Mouse (Mus musculus) left cerebral cortex, postnatal 36 days (tissue): ENCODE data around the gene Retnla. TPM values are rescaled to one million over a fixed set of nuclear protein-coding genes. Genes with fewer than 3 reads are reported as not detected.
"Not testable (repeated sequence)": the region's sequence is repeated elsewhere in the genome, so short reads cannot be mapped to it uniquely, and the experiment has no call there.

Source experiments
- DNase-seq, 2 experiments: peaks; one replicate each; pipeline ENCODE4 v3.0.0; 2021 to 2022; ENCODE audit warnings: low spot score in 2 of 2, mixed read lengths in 1 of 2
- intact Hi-C: fragments of 180-260 bp; cut with DNase I; formaldehyde crosslinking; loops from one replicate; pipeline ENCODE4 v1.15.1; 2025
- total RNA-seq, 2 experiments: library from RNA; stranded (reverse); gene quantifications; 2 replicates each; pipeline ENCODE4 v1.2.3; 2021

Retnla gene
- total RNA-seq: not detected

- no peak for DNase-seq
- intact Hi-C loops: no loop called here
Observed at GRCm38 (mm10) chr16:48842266-48842665, at the start of gene Retnla. Retnla (plus strand) TSS chr16:48842551.

GRCm38 (mm10) chr16:48798285-48798684, 44.1 kb upstream of the Retnla start:
- DNase-seq: no peak
- intact Hi-C loops: no loop called here

- DNase-seq: no peak
- intact Hi-C loops: no loop called here
Observed at GRCm38 (mm10) chr16:48799470-48799869, 42.9 kb upstream of the Retnla start.

DNA sequence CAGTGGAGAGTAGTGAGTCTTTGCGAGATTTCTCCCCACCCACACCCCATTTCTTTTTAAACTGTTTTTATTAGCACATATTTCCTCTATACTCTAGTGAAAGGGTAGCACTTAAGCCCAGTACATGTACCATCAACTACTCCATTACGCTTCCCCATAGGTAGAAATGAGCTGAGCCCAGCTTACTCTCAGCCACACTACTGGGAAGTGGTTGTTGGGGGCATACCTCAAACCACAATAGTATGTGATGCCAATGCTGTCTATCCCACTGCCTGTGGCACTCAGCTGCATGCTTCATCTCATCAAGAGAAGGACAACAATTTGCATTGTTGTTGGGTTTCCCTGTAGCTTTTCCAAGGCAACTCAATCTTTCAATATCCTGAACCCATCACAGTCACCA, 41.4 kb upstream of the Retnla start:
- no peak for DNase-seq
- intact Hi-C loops: no loop called here

DNA sequence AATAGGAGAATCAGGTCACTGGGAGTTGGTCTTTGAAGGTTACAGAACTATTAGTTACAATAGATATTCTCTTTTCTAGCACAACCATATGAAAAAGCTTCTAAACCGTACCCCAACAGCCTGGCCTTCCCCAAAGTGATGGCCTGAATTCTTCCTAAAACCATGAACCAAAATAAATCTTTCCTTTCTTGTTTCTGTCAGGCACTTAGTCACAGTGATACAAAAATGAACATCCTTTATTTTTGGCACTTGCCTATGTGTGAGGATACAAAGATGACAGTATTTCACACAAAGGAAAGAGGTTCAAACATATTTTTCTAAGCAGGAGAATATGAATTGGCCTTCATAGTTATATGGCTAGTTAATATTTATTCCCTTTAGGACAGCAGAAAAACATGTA, 36.9 kb upstream of the Retnla start:
- DNase-seq: no peak
- intact Hi-C loops: no loop called here

- intact Hi-C loops: no loop called here
- DNase-seq: no peak
Observed at GRCm38 (mm10) chr16:48806521-48806920, 35.8 kb upstream of the Retnla start.

GRCm38 (mm10) chr16:48809374-48809773, 33.0 kb upstream of the Retnla start:
- no peak for DNase-seq
- intact Hi-C loops: no loop called here

DNA sequence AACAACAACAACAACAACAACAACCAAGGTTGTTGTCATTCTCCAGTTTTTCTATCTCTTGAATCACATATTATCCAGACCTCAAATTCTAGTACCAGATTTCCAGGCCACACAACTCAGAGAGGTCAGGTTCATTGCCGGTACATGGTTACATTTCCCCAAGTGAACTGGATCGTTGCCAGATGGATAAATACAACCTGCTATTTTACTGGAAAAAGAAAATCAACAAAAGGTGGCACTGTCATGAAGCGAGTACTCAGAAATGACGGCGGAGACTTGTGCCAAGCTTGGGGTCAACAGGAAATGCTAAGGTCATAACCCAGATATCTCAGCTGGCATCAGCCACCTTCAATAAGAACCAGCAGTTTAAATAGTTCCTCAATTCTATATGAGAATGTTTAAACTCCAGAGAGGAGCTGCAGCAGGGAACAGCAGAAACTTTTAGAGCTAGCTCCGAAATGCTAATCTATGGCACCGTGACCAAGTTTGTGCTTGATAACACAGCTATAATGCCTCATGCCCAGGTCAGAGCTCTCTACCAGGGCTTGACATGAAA, 30.4 kb upstream of the Retnla start:
- intact Hi-C loops: no loop called here
- DNase-seq: no peak

GRCm38 (mm10) chr16:48816695-48817094, 25.7 kb upstream of the Retnla start, which contains the start of gene Retnlb:
Retnlb (plus strand) TSS chr16:48816856.
- no peak for DNase-seq
- intact Hi-C loops: no loop called here

DNA sequence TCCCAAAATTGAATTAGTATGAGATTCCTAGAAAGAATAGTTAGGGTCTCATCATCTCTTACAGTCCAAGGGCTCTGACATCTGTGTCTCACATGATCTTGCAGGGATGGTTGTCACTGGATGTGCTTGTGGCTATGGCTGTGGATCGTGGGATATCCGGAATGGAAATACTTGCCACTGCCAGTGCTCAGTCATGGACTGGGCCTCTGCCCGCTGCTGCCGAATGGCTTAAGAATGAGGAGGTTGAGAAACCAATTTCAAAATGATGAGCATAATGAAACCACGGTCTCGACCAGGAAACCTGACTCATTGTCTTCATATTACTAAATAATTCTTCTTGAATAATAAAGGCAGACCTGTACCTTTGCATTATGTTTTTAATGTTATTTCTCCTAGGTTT, 23.8 kb upstream of the Retnla start:
- intact Hi-C loops: no loop called here
- no peak for DNase-seq

DNA sequence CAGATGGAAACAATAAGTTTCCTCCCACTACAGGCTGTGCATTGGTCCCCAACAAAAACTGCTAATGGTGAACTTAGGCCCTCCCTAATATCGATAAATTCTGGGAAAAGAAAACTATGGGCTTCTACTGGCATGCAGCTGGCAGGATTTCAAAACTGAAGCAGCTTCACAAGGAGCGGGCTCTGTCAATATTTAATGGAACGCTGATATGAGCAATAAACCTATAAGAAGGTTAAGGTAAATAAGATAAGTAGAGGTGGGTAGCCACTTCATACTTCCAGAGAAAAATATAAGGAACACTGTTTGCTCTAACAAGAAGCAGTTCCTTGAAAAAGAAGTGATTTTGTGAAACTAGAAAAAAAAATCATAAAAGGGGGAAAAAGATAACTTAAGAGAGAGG, 15.9 kb upstream of the Retnla start:
- intact Hi-C loops: no loop called here

DNA sequence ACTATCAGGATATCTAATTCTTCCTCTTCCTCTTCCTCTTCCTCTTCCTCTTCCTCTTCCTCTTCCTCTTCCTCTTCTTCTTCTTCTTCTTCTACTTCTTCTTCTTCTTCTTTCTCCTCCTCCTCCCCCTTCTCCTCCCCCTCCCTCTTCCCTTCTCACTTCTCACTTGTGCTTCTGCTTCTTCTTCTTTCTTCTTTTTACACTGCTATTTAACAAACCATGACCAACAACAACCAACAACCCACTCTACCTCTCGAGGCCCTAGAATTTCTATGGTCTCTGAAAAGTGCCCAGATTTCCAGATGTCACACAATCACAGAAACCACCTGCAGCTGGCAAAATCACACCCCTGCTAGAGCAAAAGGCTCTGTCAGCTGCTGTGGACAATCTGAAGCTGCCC, 14.7 kb upstream of the Retnla start:
- no peak for DNase-seq
- intact Hi-C loops: no loop called here

More for the DNA sequence above, 15.9 kb upstream of the Retnla start:
- DNase-seq: no peak

- DNase-seq: no peak
- intact Hi-C loops: no loop called here
Observed at GRCm38 (mm10) chr16:48829060-48829459, 13.3 kb upstream of the Retnla start.

GRCm38 (mm10) chr16:48832055-48832454, 10.3 kb upstream of the Retnla start:
- intact Hi-C loops: no loop called here
- DNase-seq: no peak

GRCm38 (mm10) chr16:48833626-48834025, 8.7 kb upstream of the Retnla start:
- intact Hi-C loops, DNase-seq: not testable (repeated sequence)

GRCm38 (mm10) chr16:48843671-48844386, 1.5 kb downstream of the Retnla start:
- peak in 1 of 2 experiments; percentile 6 for DNase-seq

DNA sequence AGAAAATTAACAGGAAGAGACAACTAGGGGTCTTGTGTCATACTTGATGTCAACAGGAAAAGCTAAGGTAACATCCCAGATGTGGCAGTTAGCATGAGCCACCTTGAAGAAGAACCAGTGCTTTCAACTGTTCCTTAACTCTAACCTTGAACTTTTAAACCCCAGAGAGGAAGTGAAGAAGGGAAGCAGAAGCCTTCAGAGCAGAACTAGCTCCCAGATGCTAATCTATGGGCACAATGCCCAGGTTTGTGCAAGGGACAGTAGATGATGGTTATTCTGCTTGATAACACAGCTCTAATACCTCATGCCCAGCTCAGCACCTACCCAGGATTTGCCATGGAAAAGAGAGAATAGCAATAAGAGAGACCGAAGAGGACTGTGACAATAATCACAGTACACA, 22.7 kb downstream of the Retnla start:
- intact Hi-C loops, DNase-seq: not testable (repeated sequence)

More at GRCm38 (mm10) chr16:48843671-48844386, 1.5 kb downstream of the Retnla start:
- intact Hi-C loops: no loop called here

DNA sequence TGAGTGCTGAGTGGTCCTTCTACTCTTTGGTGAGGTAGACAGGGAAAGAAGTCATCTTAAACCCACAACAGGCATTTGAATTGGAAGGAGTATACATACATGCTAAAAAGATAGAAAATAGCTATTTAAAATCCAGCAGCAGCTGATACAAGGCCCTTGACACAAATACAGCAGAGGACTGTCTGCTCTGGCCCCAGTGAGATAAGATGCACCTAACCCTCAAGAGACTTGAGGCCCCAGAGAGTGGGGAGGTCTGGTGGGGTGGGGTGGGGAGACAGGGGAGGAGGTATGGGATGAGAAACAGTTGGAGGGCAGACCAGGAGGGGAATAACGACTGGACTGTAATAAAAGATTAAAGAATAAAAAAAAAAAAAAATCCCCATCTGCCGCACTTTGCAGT, 25.3 kb downstream of the Retnla start:
- no peak for DNase-seq
- intact Hi-C loops: loop anchor here (1.0 kb wide), 1 partner anchor 45 kb away; no protein-coding TSS in a partner anchor

- intact Hi-C loops: loop anchor here (1.0 kb wide), 1 partner anchor 44 kb away; no protein-coding TSS in a partner anchor
- DNase-seq: no peak
Observed at GRCm38 (mm10) chr16:48868663-48869062, 26.3 kb downstream of the Retnla start.

GRCm38 (mm10) chr16:48869671-48870070, 27.3 kb downstream of the Retnla start:
- intact Hi-C loops: no loop called here
- DNase-seq: no peak

GRCm38 (mm10) chr16:48871754-48872153, 29.4 kb downstream of the Retnla start:
- intact Hi-C loops: no loop called here
- no peak for DNase-seq
